Comparison of ENCODE assay signal across 9 mouse cellular contexts in the genomic region with DNA sequence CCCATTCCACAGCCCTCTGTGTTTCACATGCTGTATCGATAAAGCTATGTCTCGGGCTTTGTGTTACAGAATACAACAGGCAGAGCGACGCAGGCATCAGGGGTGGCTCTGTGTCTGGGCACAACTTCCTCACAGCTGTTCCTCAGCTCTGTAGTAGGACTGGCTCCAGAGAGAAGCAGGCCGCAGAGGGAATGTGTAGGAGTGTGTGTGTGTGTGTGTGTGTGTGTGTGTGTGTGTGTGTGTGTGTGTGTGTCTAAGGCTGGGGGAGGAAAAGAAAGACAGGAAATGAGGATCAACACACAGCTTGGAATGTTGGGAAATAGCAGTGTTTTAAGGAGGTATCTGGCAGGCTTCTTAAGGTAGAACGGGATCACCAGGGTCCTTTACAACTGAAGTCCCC.
DNase-seq lines count a peak whose midpoint lies in the region; ATAC-seq and TF ChIP-seq lines count a peak whose summit lies in the region.
"Had no signal": no experiment of that assay in that cellular context is flagged by ENCODE, and none has a peak within 500 bp of the region (broad histone marks: within the 10 kb centered on the region; RNA-seq: fewer than 3 reads in every experiment).

No protein-coding gene starts in this region.

- no peaks in the 10 kb centered on the region; the same call in 1 of the 2 replicates for H3K9me3 ChIP-seq in limb, embryonic 12.5 days
- no peaks in the 10 kb centered on the region for H3K9me3 ChIP-seq in limb, embryonic 10.5 days (replicated peaks)
- no peaks in the 10 kb centered on the region for H3K9me3 ChIP-seq in heart, embryonic 16.5 days (replicated peaks; ENCODE audit: control insufficient read depth, low read length)
- H3K9me3 ChIP-seq in stomach, embryonic 15.5 days = no peaks in the 10 kb centered on the region
- H3K9me3 ChIP-seq in hindbrain, embryonic 13.5 days = no peaks in the 10 kb centered on the region
- H3K9me3 ChIP-seq: G1E had no signal

- intact Hi-C loops in left cerebral cortex, adult 2 months (cut with DNase I) = loop anchor here (10.0 kb wide), 1 partner anchor 218 kb away; no protein-coding TSS in a partner anchor

- no peak for ATAC-seq in limb, embryonic 12.5 days (ENCODE audit: insufficient number of reproducible peaks, insufficient read depth, low FRiP score, low TSS enrichment, low read depth)
- ATAC-seq in heart, embryonic 16.5 days (replicated peaks; ENCODE audit: extremely low read depth, insufficient read depth, low FRiP score) = no peak
- ATAC-seq in stomach, embryonic 15.5 days (ENCODE audit: insufficient read depth, low FRiP score, low read depth) = no peak
- no peak for ATAC-seq in hindbrain, embryonic 13.5 days (ENCODE audit: low FRiP score)

- TF ChIP-seq CTCF in left cerebral cortex, adult 2 months (IDR thresholded peaks at IDR 0.05) = no peak

- H3K4me2 ChIP-seq in limb, embryonic 12.5 days = no peak overlapping the region
- no peak overlapping the region for H3K4me2 ChIP-seq in heart, embryonic 16.5 days (ENCODE audit: low read depth, low read length)
- H3K4me2 ChIP-seq in stomach, embryonic 15.5 days = no peak overlapping the region
- no peak overlapping the region for H3K4me2 ChIP-seq in hindbrain, embryonic 13.5 days

- no peaks in the 10 kb centered on the region for H3K27me3 ChIP-seq in limb, embryonic 12.5 days
- no peaks in the 10 kb centered on the region for H3K27me3 ChIP-seq in limb, embryonic 10.5 days (ENCODE audit: low read depth, poor library complexity, severe bottlenecking)
- no peaks in the 10 kb centered on the region for H3K27me3 ChIP-seq in heart, embryonic 16.5 days (ENCODE audit: control insufficient read depth, insufficient read depth, low read length)
- H3K27me3 ChIP-seq in stomach, embryonic 15.5 days (replicated peaks) = no peaks in the 10 kb centered on the region
- H3K27me3 ChIP-seq in hindbrain, embryonic 13.5 days = no peaks in the 10 kb centered on the region

- H3K4me1 ChIP-seq in limb, embryonic 12.5 days (replicated peaks) = no peaks in the 10 kb centered on the region
- no peaks in the 10 kb centered on the region for H3K4me1 ChIP-seq in limb, embryonic 10.5 days
- peaks cover 30% of the 10 kb centered on the region for H3K4me1 ChIP-seq in heart, embryonic 16.5 days (ENCODE audit: control insufficient read depth, insufficient read depth, low read length)
- H3K4me1 ChIP-seq in stomach, embryonic 15.5 days = peaks cover 19% of the 10 kb centered on the region
- H3K4me1 ChIP-seq in hindbrain, embryonic 13.5 days (replicated peaks) = no peaks in the 10 kb centered on the region; the same call in 1 of the 2 replicates

- no peak overlapping the region for H3K4me3 ChIP-seq in limb, embryonic 12.5 days (replicated peaks)
- H3K4me3 ChIP-seq in limb, embryonic 10.5 days = no peak overlapping the region
- no peak overlapping the region for H3K4me3 ChIP-seq in heart, embryonic 16.5 days (ENCODE audit: low read length)
- no peak overlapping the region for H3K4me3 ChIP-seq in left cerebral cortex, adult 2 months
- H3K4me3 ChIP-seq in stomach, embryonic 15.5 days (replicated peaks) = no peak overlapping the region
- no peak overlapping the region for H3K4me3 ChIP-seq in hindbrain, embryonic 13.5 days

- H3K9ac ChIP-seq in limb, embryonic 12.5 days (replicated peaks) = no peak overlapping the region
- no peak overlapping the region for H3K9ac ChIP-seq in heart, embryonic 16.5 days (ENCODE audit: low read length)
- no peak overlapping the region for H3K9ac ChIP-seq in stomach, embryonic 15.5 days
- H3K9ac ChIP-seq in hindbrain, embryonic 13.5 days = no peak overlapping the region

- peak overlapping the region; percentile 51 for H3K27ac ChIP-seq in limb, embryonic 12.5 days
- no peak overlapping the region for H3K27ac ChIP-seq in limb, embryonic 10.5 days
- peak overlapping the region; percentile 41 for H3K27ac ChIP-seq in heart, embryonic 16.5 days (ENCODE audit: low read length)
- H3K27ac ChIP-seq in left cerebral cortex, adult 2 months = peak overlapping the region; percentile 4; the same call in 1 of the 2 replicates
- peak overlapping the region; percentile 21; the same call in 1 of the 2 replicates for H3K27ac ChIP-seq in stomach, embryonic 15.5 days
- H3K27ac ChIP-seq in hindbrain, embryonic 13.5 days = no peak overlapping the region

- H3K36me3 ChIP-seq in limb, embryonic 12.5 days = peaks cover 100% of the 10 kb centered on the region
- peaks cover 100% of the 10 kb centered on the region for H3K36me3 ChIP-seq in limb, embryonic 10.5 days
- peaks cover 39% of the 10 kb centered on the region for H3K36me3 ChIP-seq in heart, embryonic 16.5 days (ENCODE audit: control insufficient read depth, insufficient read depth)
- H3K36me3 ChIP-seq in stomach, embryonic 15.5 days = peaks cover 63% of the 10 kb centered on the region
- H3K36me3 ChIP-seq in hindbrain, embryonic 13.5 days = peaks cover 42% of the 10 kb centered on the region
- H3K36me3 ChIP-seq: G1E had no signal

- 77% methylated on average over 6 of the region's 6 CpGs for WGBS in limb, embryonic 12.5 days
- 91% methylated on average over 6 of the region's 6 CpGs for WGBS in limb, embryonic 10.5 days
- 66% methylated on average over 6 of the region's 6 CpGs for WGBS in heart, embryonic 16.5 days
- WGBS in stomach, embryonic 15.5 days = 68% methylated on average over 6 of the region's 6 CpGs
- WGBS in hindbrain, embryonic 13.5 days = 87% methylated on average over 6 of the region's 6 CpGs

- no peak for DNase-seq in limb, embryonic 10.5 days (ENCODE audit: low spot score)
- peak; percentile 56 to 61 for DNase-seq in left cerebral cortex, adult 2 months (ENCODE audit: extremely low spot score in 1 of 2, low spot score in 2 of 2)
- DNase-seq in cerebellum, postnatal 36 days = no peak
- DNase-seq in gastrocnemius, adult 18-20 months (ENCODE audit: low spot score) = no peak

Comparison
In these comparisons a context has a peak if more than half of its experiments do, and no peak if none do; other contexts are left out.
1. H3K27ac ChIP-seq: peak in limb, embryonic 12.5 days (single experiment), heart, embryonic 16.5 days (single experiment), left cerebral cortex, adult 2 months (single experiment) and stomach, embryonic 15.5 days (single experiment); none in limb, embryonic 10.5 days (single experiment) and hindbrain, embryonic 13.5 days (single experiment).
2. DNase-seq: peak in left cerebral cortex, adult 2 months (2 of 2); none in limb, embryonic 10.5 days (single experiment), cerebellum, postnatal 36 days (0 of 2) and gastrocnemius, adult 18-20 months (single experiment).